9 mouse cellular contexts compared by ENCODE assay signal in genomic region chr15:32718293-32718963, GRCm38 (mm10).
DNase-seq lines count a peak whose midpoint lies in the region.
"Had no signal": no experiment of that assay in that cellular context is flagged by ENCODE, and none has a peak within 500 bp of the region (broad histone marks: within the 10 kb centered on the region; RNA-seq: fewer than 3 reads in every experiment).

No protein-coding gene starts in this region.

- peak; percentile 42 for DNase-seq in Muller cell, postnatal 12 days (ENCODE audit: inconsistent ontology term)
- DNase-seq in brain, adult 2 months (ENCODE audit: low read depth, low spot score) = peak; percentile 83
- peak; percentile 19 for DNase-seq in fibroblast of lung, adult 2 months (ENCODE audit: low read depth)
- DNase-seq in hindbrain, embryonic 10.5 days (ENCODE audit: low spot score) = peak; percentile 70
- DNase-seq in layer of hippocampus, adult 8-10 months (ENCODE audit: low spot score in 2 of 2) = peak; percentile 22 to 59
- DNase-seq in lung, postnatal 10 days = peak; percentile 76
- peak; percentile 77 for DNase-seq in retina, postnatal 1 day
- no peak for DNase-seq in c-Kit-positive CD71-positive TER-119-positive erythroid progenitor cells, embryonic 14.5 days (ENCODE audit: low spot score)

- 44% methylated on average over 4 of the region's 4 CpGs for WGBS in hindbrain, embryonic 10.5 days

- H3K27me3 ChIP-seq in hindbrain, embryonic 10.5 days (ENCODE audit: insufficient read depth, poor library complexity, severe bottlenecking) = no peaks in the 10 kb centered on the region

- no peaks in the 10 kb centered on the region for H3K36me3 ChIP-seq in hindbrain, embryonic 10.5 days

- H3K9me3 ChIP-seq in hindbrain, embryonic 10.5 days = no peaks in the 10 kb centered on the region

- no peaks in the 10 kb centered on the region for H3K4me1 ChIP-seq in hindbrain, embryonic 10.5 days (replicated peaks)

- no peak overlapping the region for H3K27ac ChIP-seq in hindbrain, embryonic 10.5 days
- H3K27ac ChIP-seq: macrophage had no signal

- no peak overlapping the region for H3K4me3 ChIP-seq in hindbrain, embryonic 10.5 days
